Mouse (Mus musculus) CH12.LX (cell line): ENCODE measurements around the gene Xpnpep2. TPM values are rescaled to one million over a fixed set of nuclear protein-coding genes. Genes with fewer than 3 reads are reported as not detected.

ENCODE experiments used
- DNase-seq: peaks from one replicate; pipeline ENCODE4 v3.0.0-alpha.2; 2013; ENCODE audit errors: extremely low read depth
- H3K27ac ChIP-seq: 2 replicates; pipeline ENCODE4 v1.5.1; 2012; ENCODE audit warnings: low read depth, mild to moderate bottlenecking, control low read depth, moderate library complexity; ENCODE audit not compliant: insufficient read depth
- H3K27me3 ChIP-seq: replicated peaks from 2 replicates; pipeline ENCODE3; 2012; ENCODE audit warnings: inconsistent platforms
- H3K36me3 ChIP-seq, 2 experiments: replicated peaks in 1 of 2; 2 replicates each; pipeline versions ENCODE3 to v1.6.1; 2012; ENCODE audit warnings: inconsistent platforms in 1 of 2, low read length in 1 of 2, mild to moderate bottlenecking in 1 of 2, mixed read lengths in 1 of 2, moderate library complexity in 1 of 2; ENCODE audit not compliant: control insufficient read depth in 1 of 2, insufficient read depth in 1 of 2
- H3K4me1 ChIP-seq, 2 experiments: 2 replicates each; pipeline ENCODE4 v1.6.1; 2012; ENCODE audit warnings: inconsistent platforms in 1 of 2, moderate library complexity in 1 of 2; ENCODE audit not compliant: insufficient read depth in 2 of 2, control insufficient read depth in 1 of 2
- H3K4me2 ChIP-seq: 2 replicates; pipeline ENCODE4 v1.6.1; 2012; ENCODE audit warnings: low read depth, mild to moderate bottlenecking, control low read depth; ENCODE audit not compliant: poor library complexity, insufficient read depth, severe bottlenecking
- H3K4me3 ChIP-seq, 3 experiments: fragments of 150-350 bp in 1 of 3; sonication (generic) in 1 of 3; replicated peaks in 1 of 3; 2 replicates each; pipeline versions ENCODE3 to v1.5.1; 2011 to 2012; ENCODE audit warnings: low read depth in 2 of 3, low read length in 2 of 3, mild to moderate bottlenecking in 2 of 3, moderate library complexity in 2 of 3, control low read depth in 1 of 3, improper control_type of control experiment in 1 of 3, inconsistent platforms in 1 of 3, mixed read lengths in 1 of 3; ENCODE audit not compliant: poor library complexity in 1 of 3
- H3K79me2 ChIP-seq: replicated peaks from 2 replicates; pipeline ENCODE4 v1.6.1; 2012; ENCODE audit warnings: mild to moderate bottlenecking, moderate library complexity; ENCODE audit not compliant: control insufficient read depth, poor library complexity, insufficient read depth, severe bottlenecking; ENCODE audit errors: extremely low read depth
- H3K9ac ChIP-seq: 2 replicates; pipeline ENCODE4 v1.6.1; 2012; ENCODE audit warnings: low read depth, mild to moderate bottlenecking, control low read depth, moderate library complexity; ENCODE audit not compliant: insufficient read depth
- H3K9me3 ChIP-seq: replicated peaks from 2 replicates; pipeline ENCODE3; 2012; ENCODE audit warnings: low read length, inconsistent platforms, mixed read lengths
- BHLHE40 ChIP-seq: IDR thresholded peaks from 2 replicates; pipeline ENCODE4 v1.6.1; 2011; ENCODE audit warnings: mild to moderate bottlenecking, low read depth, low read length, improper control_type of control experiment
- CTCF ChIP-seq, 2 experiments: IDR thresholded peaks in 1 of 2; conservative IDR thresholded peaks in 1 of 2; 2 replicates each; pipeline ENCODE4 v1.5.1; 2011 to 2012; ENCODE audit warnings: low read depth in 2 of 2, low read length in 2 of 2, improper control_type of control experiment in 1 of 2, inconsistent platforms in 1 of 2, mild to moderate bottlenecking in 1 of 2, moderate library complexity in 1 of 2
- ETS1 ChIP-seq: conservative IDR thresholded peaks from 2 replicates; pipeline ENCODE4 v1.6.1; 2012; ENCODE audit warnings: low read depth, mild to moderate bottlenecking, inconsistent platforms, low read length, improper control_type of control experiment, moderate library complexity
- GABPA ChIP-seq: IDR thresholded peaks from 2 replicates; pipeline ENCODE4 v1.6.1; 2012; ENCODE audit warnings: low read depth, low read length, improper control_type of control experiment, inconsistent platforms; ENCODE audit not compliant: insufficient replicate concordance
- IRF4 ChIP-seq: IDR thresholded peaks from 2 replicates; pipeline ENCODE4 v1.6.1; 2014; ENCODE audit warnings: low read depth, mild to moderate bottlenecking, inconsistent platforms, low read length, improper control_type of control experiment
- JUN ChIP-seq: IDR thresholded peaks from 2 replicates; pipeline ENCODE4 v1.6.1; 2011; ENCODE audit warnings: low read depth, mild to moderate bottlenecking, low read length, improper control_type of control experiment, moderate library complexity; ENCODE audit not compliant: insufficient read depth
- JUND ChIP-seq: conservative IDR thresholded peaks from 2 replicates; pipeline ENCODE4 v1.6.1; 2011; ENCODE audit warnings: low read depth, low read length, improper control_type of control experiment
- MAFK ChIP-seq: IDR thresholded peaks from 2 replicates; pipeline ENCODE4 v1.6.1; 2011; ENCODE audit warnings: low read length, improper control_type of control experiment; ENCODE audit not compliant: insufficient replicate concordance
- MAX ChIP-seq: IDR thresholded peaks from 2 replicates; pipeline ENCODE4 v1.6.1; 2011; ENCODE audit warnings: low read length, improper control_type of control experiment
- MYC ChIP-seq: IDR thresholded peaks from 2 replicates; pipeline ENCODE4 v1.6.1; 2011; ENCODE audit warnings: low read depth, mild to moderate bottlenecking, improper control_type of control experiment, low read length
- NELFE ChIP-seq: IDR thresholded peaks from 2 replicates; pipeline ENCODE4 v1.6.1; 2011; ENCODE audit warnings: low read depth, low read length, improper control_type of control experiment
- PAX5 ChIP-seq: IDR thresholded peaks from 2 replicates; pipeline ENCODE4 v1.6.1; 2012; ENCODE audit warnings: low read length, inconsistent platforms, mixed read lengths
- POLR2AphosphoS2 ChIP-seq: IDR thresholded peaks from 2 replicates; pipeline ENCODE4 v1.6.1; 2011; ENCODE audit warnings: low read depth, low read length, improper control_type of control experiment
- RAD21 ChIP-seq: IDR thresholded peaks from 2 replicates; pipeline ENCODE4 v1.6.1; 2011; ENCODE audit warnings: low read depth, mild to moderate bottlenecking, low read length, improper control_type of control experiment, moderate library complexity
- RCOR1 ChIP-seq: conservative IDR thresholded peaks from 2 replicates; pipeline ENCODE4 v1.6.1; 2012; ENCODE audit warnings: low read depth, mild to moderate bottlenecking, inconsistent platforms, low read length, improper control_type of control experiment
- SIN3A ChIP-seq: IDR thresholded peaks from 2 replicates; pipeline ENCODE4 v1.6.1; 2012; ENCODE audit warnings: low read length, improper control_type of control experiment, inconsistent platforms
- SMC3 ChIP-seq: IDR thresholded peaks from 2 replicates; pipeline ENCODE4 v1.6.1; 2011; ENCODE audit warnings: low read depth, low read length, improper control_type of control experiment
- TCF12 ChIP-seq: IDR thresholded peaks from 2 replicates; pipeline ENCODE4 v1.6.1; 2014; ENCODE audit warnings: low read depth, mild to moderate bottlenecking, inconsistent platforms, low read length, improper control_type of control experiment
- ZKSCAN1 ChIP-seq: IDR thresholded peaks from 2 replicates; pipeline ENCODE4 v1.6.1; 2012; ENCODE audit warnings: low read depth, inconsistent platforms, low read length, improper control_type of control experiment, borderline replicate concordance
- ZNF384 ChIP-seq: IDR thresholded peaks from 2 replicates; pipeline ENCODE4 v1.6.1; 2012; ENCODE audit warnings: low read depth, low read length, improper control_type of control experiment, inconsistent platforms
- dilution Hi-C: fragments of 300-500 bp; cut with MboI; formaldehyde crosslinking; loops from 2 replicates; pipeline ENCODE4 v1.14.3; 2020; ENCODE audit warnings: low sequenced_read_pairs; ENCODE audit not compliant: extremely low pct_unique_long_range_greater_than_20kb, extremely low pct_ligation_motif_present
- in situ Hi-C: fragments of 300-500 bp; cut with MboI; formaldehyde crosslinking; loops from 3 replicates; pipeline ENCODE4 v1.14.3; 2019; ENCODE audit warnings: low sequenced_read_pairs, low pct_ligation_motif_present, low pct_unique_long_range_greater_than_20kb, mixed read lengths
- polyA plus RNA-seq: library from polyadenylated mRNA; unstranded; fragments of >175 nt; gene quantifications from 2 replicates; pipeline ENCODE4 v1.2.1, GENCODE M21; 2012; ENCODE audit warnings: low read depth; ENCODE audit not compliant: insufficient read length
- total RNA-seq, 2 experiments: library from RNA; depleted of rRNA; stranded (reverse); fragments of 300-350 nt in 1 of 2; fragments of >200 nt in 1 of 2; gene quantifications; 2 replicates each; pipeline ENCODE4 v1.2.3; 2012 to 2014

Xpnpep2 gene
- total and polyA plus RNA-seq, 3 experiments = 0.05 to 0.14 (median 0.08) TPM

DNA sequence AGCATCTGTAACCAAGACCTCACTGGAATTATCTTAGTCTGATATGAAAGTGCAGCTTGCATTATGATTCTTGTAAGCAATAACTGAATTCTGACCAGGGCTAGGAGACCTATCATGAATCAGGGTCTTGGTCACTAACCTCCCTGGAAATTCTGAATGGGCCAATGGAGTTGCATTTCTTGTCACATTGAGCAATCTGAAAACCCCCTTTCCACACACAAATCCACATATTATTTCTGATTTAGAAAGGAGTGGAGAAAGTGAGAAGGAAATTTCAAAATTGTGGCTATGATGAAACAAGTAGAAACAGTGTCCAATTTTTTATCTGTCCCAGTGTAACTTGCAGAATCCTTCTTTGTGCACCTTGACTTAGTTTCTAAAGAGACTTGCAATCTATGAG lies 10.8 kb downstream of the Xpnpep2 start:
- in situ Hi-C loops = no loop called here
- Histone ChIP-seq H3K4me1 (no peaks in the 10 kb centered on the region), H3K27ac (no peak overlapping the region), H3K9me3 (no peaks in the 10 kb centered on the region), H3K9ac (no peak overlapping the region), H3K4me2 (no peak overlapping the region), H3K79me2 (no peaks in the 10 kb centered on the region), H3K36me3 (no peaks in the 10 kb centered on the region), H3K27me3 (no peaks in the 10 kb centered on the region), H3K4me3 (no peak overlapping the region)
- TF ChIP-seq RAD21 (no peak), ZNF384 (no peak)
- dilution Hi-C loops = no loop called here
- no peak for DNase-seq

DNA sequence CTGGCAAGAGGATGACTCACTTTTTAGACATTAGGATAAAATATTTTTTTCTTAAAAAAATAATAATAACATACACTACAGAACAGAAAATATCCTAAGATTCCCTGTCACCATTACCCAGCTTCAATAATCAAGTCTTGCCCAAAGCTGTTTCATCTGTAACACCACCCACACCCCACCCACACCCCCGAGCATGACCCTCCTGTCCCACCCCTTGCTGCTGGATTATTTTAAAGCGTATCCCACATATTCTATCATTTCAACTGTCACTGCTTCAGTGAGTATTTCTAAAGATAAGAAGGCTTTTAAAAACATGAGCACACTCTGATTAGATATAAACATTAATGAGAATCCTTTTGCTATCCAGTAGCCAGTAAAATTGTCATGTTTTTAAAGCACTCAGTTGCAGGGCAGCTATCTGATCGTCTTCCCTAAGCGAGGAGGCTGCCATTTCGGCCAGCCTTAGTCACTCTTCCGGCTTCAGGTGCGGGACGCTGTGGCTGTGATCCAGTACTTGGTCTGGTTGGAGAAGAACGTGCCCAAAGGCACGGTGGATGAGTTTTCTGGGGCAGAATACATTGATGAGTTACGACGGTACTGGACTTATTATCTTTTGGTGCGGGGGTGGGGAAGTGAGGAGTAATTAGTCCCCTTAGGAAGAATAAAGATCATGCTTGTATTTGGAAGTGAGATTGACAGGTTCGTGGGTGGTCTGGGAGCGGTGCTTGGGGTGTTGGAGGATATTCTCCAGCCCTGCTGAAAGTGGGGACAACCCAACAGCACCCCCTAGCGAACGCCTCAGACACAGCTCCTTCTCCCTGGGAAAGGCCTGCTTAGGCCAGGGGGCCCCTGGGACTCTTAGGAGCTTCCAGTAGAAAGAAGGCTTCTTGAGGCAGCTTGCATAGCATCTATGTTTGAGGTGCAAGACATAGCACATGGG lies 15.9 kb downstream of the Xpnpep2 start:
- Histone ChIP-seq H3K9ac (no peak overlapping the region), H3K4me2 (no peak overlapping the region), H3K9me3 (no peaks in the 10 kb centered on the region), H3K36me3 (no peaks in the 10 kb centered on the region), H3K79me2 (no peaks in the 10 kb centered on the region), H3K27ac (no peak overlapping the region), H3K27me3 (no peaks in the 10 kb centered on the region), H3K4me3 (no peak overlapping the region), H3K4me1 (peaks cover 16 to 36% of the 10 kb centered on the region in 2 experiments; a peak in 3 of 4 replicates)
- in situ Hi-C loops (no loop called here), dilution Hi-C loops (no loop called here)
- TF ChIP-seq CTCF (conservative IDR thresholded peaks at IDR 0.05 in 1 of 2, IDR thresholded peaks at IDR 0.05 in 1 of 2; ENCODE audit: low read depth in 2 of 2, low read length in 2 of 2) (peak; percentile 20 to 61; a peak in 2 of 4 replicates), SMC3 (peak; percentile 62), MAX (no peak), ETS1 (no peak), NELFE (no peak), RAD21 (peak; percentile 61)
- no peak for DNase-seq

DNA sequence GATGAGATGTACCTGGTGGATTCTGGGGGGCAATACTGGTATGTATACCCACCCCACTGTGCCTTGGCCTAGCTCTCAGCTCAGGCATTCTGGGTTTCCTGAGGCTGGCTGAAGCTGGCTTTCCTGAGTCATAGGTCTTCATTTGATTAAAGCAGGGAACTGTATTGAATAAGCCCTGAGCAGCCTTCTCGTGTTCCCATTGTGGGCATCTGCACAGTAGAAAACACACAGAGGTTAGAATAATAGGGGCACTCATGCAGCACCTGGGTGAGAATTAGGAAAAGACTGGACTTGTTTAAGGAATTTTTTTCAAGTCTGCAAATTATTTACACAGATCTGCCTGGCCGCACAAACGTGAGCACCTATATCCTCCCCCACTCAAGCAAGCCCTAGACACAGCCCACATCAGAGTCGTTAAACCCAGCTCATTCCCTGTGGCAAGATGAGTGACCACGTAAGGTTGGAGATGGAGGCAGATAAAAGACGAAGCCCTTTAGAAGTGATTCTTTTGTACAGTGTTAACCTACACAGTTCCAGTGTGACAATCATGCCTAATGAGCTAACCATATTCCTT lies 18.5 kb downstream of the Xpnpep2 start:
- TF ChIP-seq MYC (no peak), RCOR1 (no peak), JUN (no peak), PAX5 (no peak), JUND (no peak), SIN3A (no peak), BHLHE40 (no peak), NELFE (no peak), IRF4 (no peak), ZKSCAN1 (no peak), MAFK (no peak), RAD21 (no peak), GABPA (no peak), POLR2AphosphoS2 (no peak), TCF12 (no peak)
- Histone ChIP-seq H3K9me3 (no peaks in the 10 kb centered on the region), H3K4me2 (no peak overlapping the region), H3K4me3 (no peak overlapping the region), H3K27ac (0 out of 2 replicates have a peak overlapping the region, but pooled peaks have one; percentile 39), H3K36me3 (no peaks in the 10 kb centered on the region), H3K79me2 (no peaks in the 10 kb centered on the region), H3K4me1 (peaks cover 19 to 37% of the 10 kb centered on the region in 2 experiments; a peak in 3 of 4 replicates), H3K9ac (no peak overlapping the region), H3K27me3 (no peaks in the 10 kb centered on the region)
- dilution Hi-C loops = no loop called here
- no peak for DNase-seq
- in situ Hi-C loops = no loop called here
